Mouse (Mus musculus) spleen, adult 18-20 months (tissue): ENCODE measurements around the gene Ccdc146.
"Not testable (repeated sequence)": the region's sequence is repeated elsewhere in the genome, so short reads cannot be mapped to it uniquely, and the experiment has no call there.

Experiments
- DNase-seq, 2 experiments: peaks; one replicate each; pipeline ENCODE4 v3.0.0; 2022; ENCODE audit warnings: mixed read lengths in 2 of 2

Gene Ccdc146

DNA sequence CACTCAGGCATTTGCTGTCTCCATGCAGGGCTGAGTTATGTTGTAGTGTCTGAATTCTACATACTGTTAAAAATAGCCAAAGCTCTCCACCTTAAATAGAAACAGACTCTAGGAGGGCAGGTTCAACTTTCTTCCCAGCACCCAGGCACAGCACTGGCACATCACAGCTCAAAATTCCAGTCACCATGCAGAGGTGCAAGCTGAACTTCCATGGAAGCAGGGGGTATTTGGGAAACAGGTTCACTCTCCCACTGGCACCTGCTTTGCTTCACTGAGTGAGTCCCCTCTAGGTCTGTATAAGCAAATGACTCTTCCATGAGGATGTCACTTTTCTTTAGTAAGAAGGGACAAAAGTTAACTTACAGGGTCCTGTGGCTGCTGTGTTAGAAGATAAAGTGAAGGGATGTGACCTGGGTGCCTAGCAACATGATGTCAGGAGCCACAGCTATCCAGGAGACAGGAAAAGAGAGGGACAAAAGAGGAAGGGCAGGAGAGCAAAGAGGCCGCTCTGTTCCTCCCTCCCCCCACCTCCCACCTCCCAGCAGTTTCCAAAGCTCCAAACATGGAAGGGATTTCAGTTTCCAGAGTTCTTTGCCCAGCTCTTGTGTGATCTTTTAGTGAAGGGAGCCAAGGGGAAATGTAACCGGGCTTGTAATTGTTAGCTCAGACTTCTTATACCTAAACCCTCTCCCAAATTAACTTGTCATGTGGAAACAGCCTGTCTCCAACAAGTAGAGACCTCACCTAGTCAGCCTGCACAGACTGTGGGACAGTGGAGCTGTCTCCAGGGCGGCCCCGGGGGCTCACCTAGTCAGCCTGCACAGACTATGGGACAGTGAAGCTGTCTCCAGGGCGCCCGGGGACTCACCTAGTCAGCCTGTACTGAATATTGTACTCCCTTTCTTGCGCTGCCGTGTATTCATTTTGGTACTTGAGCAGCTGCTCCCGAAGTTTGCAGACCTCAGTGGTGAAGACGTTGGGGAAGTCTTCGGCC, 94.5 kb downstream of the Ccdc146 start:
- DNase-seq, result no peak

DNA sequence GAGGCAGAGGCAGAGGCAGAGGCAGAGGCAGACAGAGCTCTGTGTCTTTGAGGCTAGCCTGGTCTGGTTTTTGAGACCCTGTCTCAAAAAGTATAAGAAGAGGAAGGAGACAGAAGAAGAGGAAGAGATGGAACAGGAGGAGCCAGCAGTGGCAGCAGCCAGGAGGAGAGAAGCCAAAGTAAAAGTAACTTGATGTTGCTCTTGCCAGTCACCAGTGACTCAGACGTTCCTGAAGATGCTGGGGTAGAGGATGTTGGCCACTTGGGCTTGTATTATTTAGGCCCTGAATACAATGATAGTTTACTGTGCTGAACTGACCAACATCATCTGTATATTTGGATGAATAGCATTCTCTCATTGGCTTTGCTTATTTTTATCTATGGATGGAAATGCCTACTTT, 95.9 kb downstream of the Ccdc146 start:
- DNase-seq, result no peak

DNA sequence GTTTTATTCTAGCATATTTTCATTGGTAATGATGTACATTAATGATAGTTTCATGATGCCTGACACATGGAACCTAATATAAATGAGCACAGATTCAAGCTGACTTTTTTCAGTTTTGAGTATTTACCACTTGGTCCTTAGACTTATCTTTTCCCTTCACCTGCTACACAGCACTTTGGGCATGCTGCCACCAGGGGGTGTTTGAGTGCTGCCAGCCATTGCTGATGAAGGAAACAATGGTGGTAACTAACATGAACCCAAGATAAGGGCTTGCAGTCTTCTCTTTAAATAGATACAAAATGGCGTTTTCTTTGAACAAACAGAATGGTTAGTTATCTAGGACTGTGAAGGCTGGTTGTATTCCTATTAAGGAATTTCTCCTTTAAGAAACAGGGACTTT, 98.0 kb downstream of the Ccdc146 start:
- peak; percentile 71 to 90 for DNase-seq

DNA sequence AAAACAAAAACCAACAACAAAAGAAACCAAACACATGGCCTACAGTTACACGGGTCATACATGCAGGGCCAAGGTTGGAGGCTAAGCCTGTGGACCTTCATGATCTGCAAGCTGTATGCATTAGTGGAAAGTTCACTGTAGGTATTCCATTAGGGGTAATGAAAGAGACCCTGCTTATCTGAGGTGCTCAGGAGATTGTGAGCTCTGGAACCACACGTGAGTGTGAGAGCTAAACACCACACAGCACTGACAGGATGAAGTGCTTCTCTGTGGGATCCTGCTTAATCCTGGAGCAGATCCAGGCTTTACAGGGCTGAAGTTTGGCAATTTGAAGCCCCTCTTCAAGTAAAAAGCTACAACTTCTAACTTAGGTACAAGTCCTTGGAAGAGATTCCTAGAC, 104.3 kb downstream of the Ccdc146 start:
- no peak for DNase-seq

DNA sequence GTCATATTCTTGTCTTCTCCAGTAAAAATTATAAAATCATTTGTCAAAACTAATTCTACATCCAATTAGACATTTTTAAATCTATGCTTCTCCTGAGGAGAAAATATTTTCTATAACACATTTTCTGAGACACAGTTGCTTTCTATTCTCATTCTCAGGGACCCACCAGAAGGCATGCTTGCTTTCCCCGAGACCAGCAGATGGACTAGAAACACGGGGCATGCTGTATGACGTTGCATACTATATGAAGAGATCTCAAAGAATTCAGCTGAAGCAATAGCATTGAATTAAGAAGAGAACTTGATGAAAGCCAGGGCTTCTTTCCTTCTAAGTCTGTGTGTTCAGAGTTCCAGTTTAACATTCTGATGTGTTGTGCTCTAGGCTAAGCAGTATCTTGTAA, 109.8 kb downstream of the Ccdc146 start:
- DNase-seq, result no peak

DNA sequence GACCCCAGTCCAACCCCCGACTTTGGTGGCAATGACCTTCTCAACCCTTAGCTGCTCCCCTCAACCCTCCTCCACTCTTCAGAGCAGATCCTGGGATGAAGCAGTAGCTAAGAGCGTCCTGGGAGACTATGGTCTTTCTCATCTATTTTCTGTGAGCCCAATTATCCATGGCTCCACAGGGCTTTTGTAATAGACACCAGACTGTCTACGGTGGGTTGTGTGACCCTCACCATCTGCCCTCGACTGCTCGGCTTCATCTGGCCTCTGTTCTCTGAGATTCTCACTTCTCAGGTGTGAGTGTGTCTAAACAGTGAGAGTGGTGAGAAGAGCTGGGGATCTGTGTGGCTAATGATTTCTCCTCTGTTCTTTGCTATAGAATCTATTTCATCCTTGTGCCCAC, 117.3 kb downstream of the Ccdc146 start:
- DNase-seq, result no peak

DNA sequence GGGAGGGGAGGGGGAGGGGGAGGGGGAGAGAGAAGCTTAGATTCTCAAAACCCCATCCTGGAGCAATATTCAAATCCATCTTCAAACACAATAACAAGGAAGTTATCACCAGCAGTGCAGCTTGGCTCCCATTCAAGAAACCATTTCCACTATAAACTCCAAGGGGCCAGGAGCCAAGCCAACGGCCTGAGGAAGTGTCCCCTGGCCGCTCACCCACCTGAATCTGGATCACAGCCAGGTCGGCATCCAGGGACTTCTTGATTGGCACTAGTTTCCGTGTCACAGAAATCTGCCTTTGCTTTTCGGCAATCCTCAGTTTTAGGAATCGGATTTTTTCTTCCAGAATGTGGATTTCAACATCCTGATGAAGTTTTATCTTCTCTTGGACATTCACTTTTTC, 123.5 kb downstream of the Ccdc146 start:
- DNase-seq, result no peak

DNA sequence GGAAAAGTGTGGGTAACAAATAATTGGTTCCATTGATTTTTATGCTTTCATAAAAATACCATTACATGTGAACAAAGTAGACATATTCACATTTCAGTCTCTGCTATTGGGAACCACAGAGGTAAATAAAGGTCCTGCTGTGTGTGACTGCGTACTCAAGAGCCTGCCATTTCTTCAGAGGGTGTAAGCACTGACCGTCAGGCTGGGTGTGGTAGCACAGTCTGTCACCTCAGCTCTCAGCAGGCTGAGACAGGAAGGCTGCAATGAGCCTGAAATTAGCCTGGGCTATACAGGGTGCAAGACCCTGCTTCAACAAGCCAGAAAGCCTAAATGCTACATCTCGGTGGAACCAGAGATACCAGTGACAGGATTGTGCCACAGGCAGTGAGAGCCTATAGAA, 124.4 kb downstream of the Ccdc146 start:
- no peak for DNase-seq

DNA sequence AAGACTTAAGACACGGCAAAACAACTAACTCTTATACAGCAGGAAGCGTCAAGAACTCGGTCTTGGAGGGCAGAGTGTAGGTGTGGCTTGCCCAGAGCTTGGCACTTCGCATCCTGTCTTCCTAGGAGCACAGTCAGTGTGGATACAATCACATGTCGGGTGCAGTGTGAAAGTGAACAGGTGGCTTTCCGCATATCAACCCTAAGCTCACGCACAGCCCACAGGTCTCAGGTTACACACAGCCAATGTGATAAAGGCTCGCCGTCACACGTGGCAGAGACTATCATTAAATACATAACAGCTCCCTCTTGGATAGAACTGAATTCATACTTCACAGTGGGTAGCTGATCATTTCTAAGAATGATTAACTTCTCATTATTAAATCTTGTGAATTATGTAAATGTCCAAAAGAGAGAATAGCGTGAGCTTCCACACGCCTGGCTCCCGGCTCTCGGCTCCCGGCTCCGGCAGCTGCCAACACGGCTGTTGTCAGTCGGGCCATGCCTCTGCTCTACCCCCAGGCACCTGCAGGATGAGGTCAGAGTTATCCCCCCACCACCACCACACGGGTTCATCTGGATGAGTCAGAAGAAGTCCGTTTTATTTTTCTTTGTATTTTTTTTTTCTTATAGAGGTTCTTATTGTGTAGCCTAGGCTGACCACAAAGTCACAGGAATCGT, 125.3 kb downstream of the Ccdc146 start:
- DNase-seq, result no peak

DNA sequence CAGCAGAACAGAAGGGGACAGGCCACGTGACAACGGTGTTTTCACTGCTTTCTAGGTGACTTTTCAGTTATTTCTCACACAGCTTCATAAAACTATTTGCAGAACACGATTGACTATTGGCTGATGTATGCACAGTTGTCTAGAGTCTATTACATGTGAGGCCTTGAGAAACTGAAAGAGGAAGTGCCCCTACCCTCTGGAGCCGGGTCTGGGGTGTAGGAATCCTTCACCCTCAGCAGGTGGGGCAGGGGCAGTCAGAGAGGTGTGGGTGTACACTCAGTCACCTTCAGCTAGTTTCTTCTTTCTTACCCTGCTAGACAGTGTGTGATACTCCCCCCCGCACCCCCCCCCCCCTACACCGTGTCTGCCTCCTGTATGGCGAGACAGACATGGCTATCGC, 128.8 kb downstream of the Ccdc146 start:
- peak; percentile 26 to 27 for DNase-seq

DNA sequence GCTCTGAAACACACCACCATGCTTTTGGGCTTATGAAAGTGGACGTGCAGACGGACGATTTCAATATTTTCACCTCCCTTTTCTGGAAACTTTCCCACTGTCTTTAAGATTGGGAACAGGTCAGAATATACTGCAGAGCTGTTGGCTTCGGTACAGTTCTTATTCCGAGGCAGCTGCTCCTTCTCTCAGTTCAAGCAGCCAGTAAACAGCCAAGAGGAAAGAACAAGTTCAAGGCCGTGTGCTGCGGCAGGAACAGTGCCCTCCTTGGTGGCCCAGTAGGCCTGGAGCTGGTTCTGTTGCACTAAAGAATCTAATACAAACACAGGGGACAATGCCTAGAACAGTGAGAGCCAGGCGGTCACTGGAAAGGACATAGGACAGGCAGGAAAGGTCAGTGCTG, 133.9 kb downstream of the Ccdc146 start:
- DNase-seq, result no peak

DNA sequence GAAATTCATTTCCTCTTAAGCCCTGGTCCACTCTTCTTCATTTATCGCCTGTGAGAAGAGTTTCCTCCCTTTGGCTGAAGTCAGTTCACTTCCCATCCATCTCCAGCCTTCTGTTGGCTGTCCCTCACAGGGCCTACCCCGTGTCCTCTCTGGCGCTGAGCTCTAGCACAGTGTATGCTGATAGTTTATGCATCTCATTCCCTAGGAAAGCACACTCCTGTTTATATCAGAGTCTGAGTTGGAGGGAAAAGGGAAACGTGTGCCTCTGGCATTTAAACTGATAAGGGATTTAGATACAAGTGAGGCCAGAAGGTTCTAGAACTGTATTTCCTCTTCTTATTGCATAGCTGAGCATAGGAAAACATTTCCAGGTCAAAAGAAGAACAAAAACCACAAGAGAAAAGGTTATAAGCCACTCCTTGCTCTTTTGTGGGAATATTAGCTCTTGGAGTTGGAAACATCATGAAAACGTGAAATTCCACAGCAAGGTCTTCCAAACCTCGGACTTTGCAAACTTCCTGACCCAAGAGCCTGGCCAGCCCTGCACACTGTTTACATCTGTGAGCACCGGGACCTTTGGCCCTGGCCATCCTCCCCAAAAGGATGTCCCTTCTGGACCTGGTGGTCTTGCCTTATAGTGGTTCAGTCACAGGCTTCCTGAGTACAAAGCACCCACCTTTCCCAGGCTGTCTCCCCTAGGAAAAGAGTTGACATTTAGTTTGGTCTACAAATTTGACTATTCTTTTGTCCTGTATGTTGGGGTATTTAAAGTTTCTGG, 135.6 kb downstream of the Ccdc146 start:
- DNase-seq, result no peak

DNA sequence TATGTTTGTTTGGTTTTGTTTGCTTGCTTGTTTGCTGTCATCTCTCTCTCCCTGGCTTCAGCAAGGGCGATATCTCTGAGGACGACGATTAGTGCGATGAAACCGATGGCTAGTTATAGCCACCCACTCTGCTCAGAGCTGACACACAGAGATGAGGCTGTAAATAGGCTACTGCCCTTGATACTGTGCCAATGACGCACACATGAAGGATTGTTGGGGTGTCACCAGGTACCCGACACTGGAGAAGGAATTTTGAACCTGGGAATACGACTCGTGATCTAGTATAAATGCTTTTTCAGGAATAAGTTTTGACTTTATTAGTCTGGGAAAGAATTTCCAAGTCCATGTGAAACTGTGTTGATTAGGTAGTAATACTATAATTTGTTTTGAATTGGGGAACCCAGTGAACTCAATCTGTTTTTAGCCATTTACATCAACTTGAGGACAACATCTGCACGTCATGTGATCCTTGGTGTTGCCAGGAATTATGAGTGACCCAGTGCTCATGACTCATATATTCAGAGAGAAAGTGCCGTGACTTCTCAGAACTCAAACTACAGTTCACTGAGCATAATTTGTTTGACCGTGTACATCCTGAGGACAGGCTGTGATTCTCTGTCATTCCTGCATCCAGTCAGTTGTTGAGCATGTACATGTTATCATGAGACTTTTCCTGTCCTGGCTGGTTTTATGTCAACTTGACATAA, 141.0 kb downstream of the Ccdc146 start:
- no peak for DNase-seq

DNA sequence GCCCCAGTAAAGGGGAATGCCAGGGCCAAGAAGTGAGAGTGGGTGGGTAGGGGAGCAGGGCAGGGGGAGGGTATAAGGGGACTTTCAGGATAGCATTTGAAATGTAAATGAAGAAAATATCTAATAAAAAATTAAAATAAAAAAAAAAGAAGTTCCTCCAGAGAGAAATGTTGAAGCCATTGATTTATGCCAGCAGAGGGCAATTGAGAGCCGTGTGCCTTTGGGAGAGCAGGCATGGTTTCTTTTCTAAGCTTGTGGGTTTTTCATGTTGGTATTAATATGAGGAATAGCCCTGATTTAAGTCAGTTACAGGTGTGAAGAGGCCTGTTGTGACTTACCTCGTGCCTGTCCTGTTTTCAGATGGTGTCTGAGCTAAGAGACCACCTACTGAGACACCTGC, 146.8 kb downstream of the Ccdc146 start:
- DNase-seq, result not testable (repeated sequence)

DNA sequence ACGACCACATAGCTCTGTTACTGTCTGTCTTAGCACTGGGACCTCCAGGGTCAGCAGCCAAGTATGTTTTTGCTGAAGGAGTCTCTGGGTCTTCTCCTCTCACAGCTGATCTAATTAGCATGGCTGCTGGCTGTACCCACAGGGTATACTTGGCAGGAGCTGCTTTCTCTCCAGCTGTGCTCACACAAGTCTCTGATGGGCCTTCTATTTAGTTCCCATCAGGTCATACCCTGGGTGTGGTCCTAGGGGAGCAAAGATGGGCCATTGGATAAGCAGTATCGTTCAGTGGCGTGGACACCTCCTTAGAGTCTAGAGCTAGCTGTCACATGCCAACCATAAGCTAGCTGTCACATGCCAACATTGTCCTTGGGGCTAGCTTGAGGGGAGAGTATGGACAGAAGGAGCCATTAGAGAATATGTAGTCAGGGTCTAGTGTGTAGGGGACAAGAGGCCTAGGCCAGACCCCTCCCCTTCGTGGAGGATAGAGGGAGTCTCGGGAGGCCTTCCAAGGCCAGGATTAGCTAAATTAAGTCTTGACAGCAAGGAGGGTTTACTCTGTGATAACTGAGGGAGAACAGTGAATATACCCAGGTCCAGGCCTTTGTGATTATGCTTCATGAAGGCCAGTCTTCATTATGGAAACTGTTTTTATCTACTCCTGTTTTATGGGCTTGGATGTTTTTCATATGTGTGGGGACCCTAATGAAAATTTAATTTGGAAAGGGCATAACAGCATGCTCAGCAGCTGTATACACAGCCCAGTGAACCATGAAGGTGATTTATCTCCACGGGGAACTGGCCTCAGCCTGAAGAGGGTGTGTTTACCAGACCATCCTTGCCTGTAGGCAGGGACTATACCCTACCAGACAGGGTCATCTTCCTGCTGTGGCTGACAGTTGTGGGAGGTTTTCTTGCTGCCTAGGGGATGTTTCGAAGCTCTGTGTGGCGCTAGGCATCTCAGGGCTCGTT, 152.8 kb downstream of the Ccdc146 start:
- no peak for DNase-seq

DNA sequence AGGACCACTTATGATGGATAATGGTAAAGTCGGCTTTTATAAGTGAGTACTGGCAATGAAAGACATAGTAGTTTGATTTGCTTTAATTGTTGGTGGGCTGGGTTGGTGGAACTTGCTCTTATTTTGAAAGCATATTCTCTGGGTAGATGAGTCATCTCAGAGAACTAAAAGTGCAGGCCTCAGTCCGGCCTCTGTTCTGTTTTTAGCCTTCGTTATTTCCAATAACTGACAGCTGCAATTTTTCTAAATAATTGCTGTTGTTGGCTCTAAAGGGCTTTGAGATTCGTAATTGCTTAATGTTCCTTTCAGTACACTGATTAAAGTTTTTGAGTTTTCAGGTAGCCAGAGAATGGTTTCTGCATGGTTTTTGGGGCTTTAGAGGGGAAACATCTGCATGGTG, 153.7 kb downstream of the Ccdc146 start:
- no peak for DNase-seq

DNA sequence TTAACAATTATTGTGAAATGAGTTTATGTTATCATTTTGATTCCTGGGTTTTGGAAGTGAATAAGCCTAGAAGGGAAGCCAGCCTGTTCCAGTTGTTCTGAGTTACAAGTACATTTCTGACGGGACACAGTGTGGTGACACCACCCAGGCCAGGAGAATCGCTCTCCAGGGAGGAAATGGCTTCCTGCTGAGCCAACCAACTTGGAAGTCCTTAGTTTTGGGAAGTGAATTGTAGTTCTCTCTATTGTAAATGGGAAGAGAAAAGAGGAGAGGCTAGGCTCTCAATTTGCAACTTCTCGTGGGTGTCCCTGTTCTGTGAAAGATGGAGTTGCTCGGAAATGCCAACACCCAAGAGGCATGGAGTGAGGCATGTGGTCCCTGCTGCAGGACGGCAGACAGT, 155.0 kb downstream of the Ccdc146 start:
- no peak for DNase-seq

DNA sequence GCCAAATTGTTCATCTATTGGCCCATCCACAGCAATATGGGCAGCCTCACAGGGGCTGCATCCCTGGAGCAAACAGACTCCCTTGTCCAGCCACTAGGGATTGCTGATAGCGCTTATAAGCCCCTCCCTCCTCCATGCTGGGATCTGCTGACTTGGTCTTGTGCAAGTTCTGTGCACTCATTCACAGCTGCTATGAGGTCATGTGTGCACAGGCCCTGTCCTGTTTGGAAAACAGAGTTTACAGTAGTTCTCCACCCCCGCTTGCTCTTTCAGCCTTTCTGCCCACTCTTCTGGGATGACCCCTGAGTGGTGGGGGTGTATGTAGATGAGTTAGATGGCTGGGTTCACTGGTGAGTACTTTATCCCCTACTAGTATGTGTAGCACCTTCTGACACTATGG, 157.4 kb downstream of the Ccdc146 start:
- DNase-seq, result no peak

DNA sequence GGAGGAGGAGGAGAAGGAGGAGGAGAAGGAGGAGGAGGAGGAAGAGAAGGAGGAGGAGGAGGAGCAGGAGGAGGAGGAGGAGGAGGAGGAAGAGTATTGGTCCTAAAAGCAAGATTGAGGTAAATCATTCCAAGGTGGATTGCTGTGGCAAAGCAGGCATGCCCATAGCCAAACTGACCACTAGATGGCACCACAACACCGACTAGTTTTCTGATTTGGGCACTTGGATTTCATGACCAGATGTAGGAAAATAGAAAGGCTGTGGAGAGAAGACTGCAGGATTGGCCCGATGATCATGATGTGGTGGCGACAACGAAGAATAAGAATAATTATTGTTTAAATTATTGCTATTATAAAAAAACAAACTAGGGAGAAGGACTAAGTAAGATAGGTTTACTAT, 159.4 kb downstream of the Ccdc146 start:
- DNase-seq, result peak; percentile 48 to 75

DNA sequence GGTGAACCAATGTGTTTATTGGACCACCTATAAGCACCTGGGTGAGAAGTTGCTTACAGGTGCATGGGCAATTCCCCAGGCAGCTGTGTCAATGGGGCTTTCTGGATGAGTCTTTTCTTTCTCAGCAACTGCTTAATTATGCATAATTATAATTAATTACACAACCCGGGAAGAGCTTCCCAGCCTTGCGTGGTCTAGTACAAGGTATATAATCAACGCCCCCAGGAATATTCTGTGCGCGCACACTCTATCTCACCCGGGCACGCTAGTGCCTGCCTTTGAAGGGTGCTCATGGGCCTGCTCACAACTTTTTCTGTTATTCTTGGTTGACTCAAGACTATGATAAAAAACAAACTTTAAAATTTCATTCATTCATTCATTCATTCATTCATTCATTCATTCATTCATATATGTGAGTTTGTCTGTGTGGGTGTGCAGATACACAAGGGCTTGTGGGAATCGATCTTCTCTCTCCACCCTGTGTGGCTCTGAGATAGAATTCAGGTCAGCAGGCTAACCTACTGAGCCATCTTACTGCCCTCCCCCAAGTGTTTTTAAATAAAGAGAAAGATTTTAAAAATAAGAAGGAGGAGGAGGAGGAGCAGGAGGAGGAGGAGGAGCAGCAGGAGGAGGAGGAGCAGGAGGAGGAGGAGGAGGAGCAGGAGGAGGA, 160.0 kb downstream of the Ccdc146 start:
- no peak for DNase-seq
